Comparison of ENCODE assay signal across 8 mouse cellular contexts in genomic region chr4:117188969-117189368, GRCm38 (mm10). TPM values are rescaled to one million over a fixed set of nuclear protein-coding genes. Genes with fewer than 3 reads are reported as not detected.
DNase-seq lines count a peak whose midpoint lies in the region; ATAC-seq and TF ChIP-seq lines count a peak whose summit lies in the region.

No protein-coding gene starts in this region.

- ATAC-seq in heart, embryonic 16.5 days (replicated peaks; ENCODE audit: extremely low read depth, insufficient read depth, low FRiP score): no peak
- no peak for ATAC-seq in G1E (ENCODE audit: extremely low read depth, insufficient number of reproducible peaks, low FRiP score, poor library complexity, severe bottlenecking)

- peak overlapping the region; percentile 64 for H3K4me2 ChIP-seq in heart, embryonic 16.5 days (ENCODE audit: low read depth, low read length)

- H3K4me3 ChIP-seq in heart, embryonic 16.5 days (ENCODE audit: low read length): peak overlapping the region; percentile 55
- peak overlapping the region; percentile 62; the same call in 1 of the 2 replicates for H3K4me3 ChIP-seq in G1E (ENCODE audit: low read depth, low read length)
- H3K4me3 ChIP-seq in hindbrain, embryonic 10.5 days: peak overlapping the region; percentile 45
- peak overlapping the region; percentile 46 for H3K4me3 ChIP-seq in midbrain, embryonic 10.5 days

- no peaks in the 10 kb centered on the region for H3K9me3 ChIP-seq in heart, embryonic 16.5 days (replicated peaks; ENCODE audit: control insufficient read depth, low read length)
- H3K9me3 ChIP-seq in G1E (replicated peaks): peaks cover 3% of the 10 kb centered on the region; the same call in 1 of the 2 replicates
- no peaks in the 10 kb centered on the region for H3K9me3 ChIP-seq in hindbrain, embryonic 10.5 days
- H3K9me3 ChIP-seq in midbrain, embryonic 10.5 days (replicated peaks): no peaks in the 10 kb centered on the region; the same call in 1 of the 2 replicates

- no peaks in the 10 kb centered on the region for H3K27me3 ChIP-seq in heart, embryonic 16.5 days (ENCODE audit: control insufficient read depth, insufficient read depth, low read length)
- H3K27me3 ChIP-seq in G1E (ENCODE audit: insufficient read depth, low read length): no peaks in the 10 kb centered on the region
- no peaks in the 10 kb centered on the region for H3K27me3 ChIP-seq in hindbrain, embryonic 10.5 days (ENCODE audit: insufficient read depth, poor library complexity, severe bottlenecking)
- no peaks in the 10 kb centered on the region for H3K27me3 ChIP-seq in midbrain, embryonic 10.5 days (ENCODE audit: low read depth, poor library complexity, severe bottlenecking)

- no peak for TF ChIP-seq CTCF in G1E (IDR thresholded peaks at IDR 0.05; ENCODE audit: low read depth, low read length)

- DNase-seq in heart, adult 9 months (ENCODE audit: low spot score in 2 of 2): no peak
- no peak for DNase-seq in G1E (ENCODE audit: low spot score)
- DNase-seq in hindbrain, embryonic 10.5 days (ENCODE audit: low spot score): no peak
- no peak for DNase-seq in midbrain, embryonic 10.5 days (ENCODE audit: low spot score)
- no peak for DNase-seq in left cerebral cortex, adult 9 months (ENCODE audit: low spot score in 2 of 2)
- DNase-seq in frontal cortex, adult 2 months (ENCODE audit: extremely low spot score in 1 of 2, low spot score in 1 of 2): no peak
- no peak for DNase-seq in spleen, postnatal 4 days (ENCODE audit: low spot score in 2 of 2)

- WGBS in heart, embryonic 16.5 days: 48% methylated on average over 3 of the region's 3 CpGs
- WGBS in hindbrain, embryonic 10.5 days: 59% methylated on average over 3 of the region's 3 CpGs
- WGBS in midbrain, embryonic 10.5 days: 58% methylated on average over 3 of the region's 3 CpGs

- no peaks in the 10 kb centered on the region for H3K36me3 ChIP-seq in heart, embryonic 16.5 days (ENCODE audit: control insufficient read depth, insufficient read depth)
- no peaks in the 10 kb centered on the region for H3K36me3 ChIP-seq in G1E (replicated peaks)
- H3K36me3 ChIP-seq in hindbrain, embryonic 10.5 days: no peaks in the 10 kb centered on the region
- no peaks in the 10 kb centered on the region for H3K36me3 ChIP-seq in midbrain, embryonic 10.5 days

- H3K27ac ChIP-seq in heart, embryonic 16.5 days (ENCODE audit: low read length): peak overlapping the region; percentile 86
- peak overlapping the region; percentile 90 for H3K27ac ChIP-seq in hindbrain, embryonic 10.5 days
- peak overlapping the region; percentile 96 for H3K27ac ChIP-seq in midbrain, embryonic 10.5 days (replicated peaks)

- H3K9ac ChIP-seq in heart, embryonic 16.5 days (ENCODE audit: low read length): peak overlapping the region; percentile 73

- no peaks in the 10 kb centered on the region for H3K4me1 ChIP-seq in heart, embryonic 16.5 days (ENCODE audit: control insufficient read depth, insufficient read depth, low read length)
- peaks cover 23% of the 10 kb centered on the region for H3K4me1 ChIP-seq in G1E (ENCODE audit: insufficient read depth, low read depth, low read length)
- peaks cover 4% of the 10 kb centered on the region for H3K4me1 ChIP-seq in hindbrain, embryonic 10.5 days (replicated peaks)
- H3K4me1 ChIP-seq in midbrain, embryonic 10.5 days: peaks cover 3% of the 10 kb centered on the region; the same call in 1 of the 2 replicates

RNA-seq across cellular contexts. Expression of gene Kif2c, which starts 6.5 kb away (rescaled TPM):
- polyA plus RNA-seq in heart, embryonic 16.5 days (2015; fragmentation: Nextera tagmentation; extraction: Ambion mirVana): 36.5 and 39.9 TPM in 2 replicates
- 50.6 and 62.8 TPM in 2 replicates for total RNA-seq in G1E (2014; fragmentation: Nextera tagmentation)
- total RNA-seq in G1E (2017): 50.6 and 52.0 TPM in 2 replicates
- 7.1 and 8.6 TPM in 2 replicates for polyA plus RNA-seq in G1E (2012)
- polyA plus RNA-seq in hindbrain, embryonic 10.5 days (2016; fragmentation: Nextera tagmentation; extraction: Ambion mirVana): 76.6 and 99.4 TPM in 2 replicates
- 107 and 113 TPM in 2 replicates for polyA plus RNA-seq in midbrain, embryonic 10.5 days (2016; fragmentation: Nextera tagmentation; extraction: Ambion mirVana)
- 0.32 and 0.46 TPM in 2 replicates for polyA plus RNA-seq in frontal cortex, adult 2 months (2012; rRNA removed)

RNA-seq across cellular contexts. Expression of gene Rps8, which starts 32.9 kb away (rescaled TPM):
- 420 and 513 TPM in 2 replicates for polyA plus RNA-seq in heart, embryonic 16.5 days (2015; fragmentation: Nextera tagmentation; extraction: Ambion mirVana)
- 2,089 and 2,273 TPM in 2 replicates for total RNA-seq in G1E (2014; fragmentation: Nextera tagmentation)
- 1,736 TPM in 2 replicates for total RNA-seq in G1E (2017)
- 2,887 and 5,494 TPM in 2 replicates for polyA plus RNA-seq in G1E (2012)
- polyA plus RNA-seq in hindbrain, embryonic 10.5 days (2016; fragmentation: Nextera tagmentation; extraction: Ambion mirVana): 660 and 807 TPM in 2 replicates
- 691 and 830 TPM in 2 replicates for polyA plus RNA-seq in midbrain, embryonic 10.5 days (2016; fragmentation: Nextera tagmentation; extraction: Ambion mirVana)
- polyA plus RNA-seq in frontal cortex, adult 2 months (2012; rRNA removed): 496 and 568 TPM in 2 replicates

RNA-seq across cellular contexts. Expression of gene Plk3, which starts 55.2 kb away (rescaled TPM):
- 1.9 and 2.2 TPM in 2 replicates for polyA plus RNA-seq in heart, embryonic 16.5 days (2015; fragmentation: Nextera tagmentation; extraction: Ambion mirVana)
- total RNA-seq in G1E (2014; fragmentation: Nextera tagmentation) (1.4 and 1.9 TPM in 2 replicates), G1E (2017) (5.2 and 6.4 TPM in 2 replicates)
- polyA plus RNA-seq in G1E (2012): 4.4 and 6.0 TPM in 2 replicates
- polyA plus RNA-seq in hindbrain, embryonic 10.5 days (2016; fragmentation: Nextera tagmentation; extraction: Ambion mirVana): 41.8 and 58.6 TPM in 2 replicates
- 36.8 and 41.3 TPM in 2 replicates for polyA plus RNA-seq in midbrain, embryonic 10.5 days (2016; fragmentation: Nextera tagmentation; extraction: Ambion mirVana)
- 11.2 and 15.6 TPM in 2 replicates for polyA plus RNA-seq in frontal cortex, adult 2 months (2012; rRNA removed)
